Mouse (Mus musculus): ENCODE results near the gene Ank2.

DNA sequence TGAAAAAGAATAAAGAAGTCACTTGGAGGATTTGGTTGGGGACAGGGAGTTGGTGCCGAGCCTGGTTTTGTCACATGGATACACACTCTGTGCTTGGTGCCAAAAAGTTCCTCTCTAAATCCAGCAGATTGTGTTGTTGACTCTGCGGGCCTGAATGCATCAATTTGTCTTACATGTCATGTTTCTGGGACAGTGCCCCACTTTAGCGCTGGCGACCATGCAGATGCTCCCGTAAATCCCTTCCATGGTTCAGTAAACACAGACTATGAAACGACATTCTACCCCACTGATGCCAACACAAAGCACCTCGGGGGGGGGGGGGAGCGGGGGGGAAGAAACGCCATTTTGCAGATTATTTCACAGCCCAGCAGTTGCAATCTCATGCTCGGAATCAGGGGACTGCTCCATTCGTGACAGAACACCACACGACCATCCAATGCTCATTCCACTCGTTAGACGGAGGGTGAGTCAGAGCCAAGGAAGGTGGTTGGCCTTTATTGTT lies 112.1 kb downstream of the Ank2 start:
- TF ChIP-seq CTCF (IDR thresholded peaks at IDR 0.05; ENCODE audit: insufficient read depth, low read depth, low read length), result no peak
- TF ChIP-seq POLR2A (IDR thresholded peaks at IDR 0.05; ENCODE audit: insufficient read depth, low read depth, low read length), result no peak
